Mouse (Mus musculus) G1E (cell line): ENCODE measurements at regions not wholly inside any gene's neighbourhood (a gene's known extent, or its start where the extent isn't known, plus 50 kb on each side); places are given as distances from the start of the nearest gene placed in this dataset.

Experiments used
- ATAC-seq: 2 replicates; pipeline ENCODE4 v1.8.0; 2016; ENCODE audit warnings: mild to moderate bottlenecking; ENCODE audit not compliant: insufficient number of reproducible peaks, poor library complexity, low FRiP score, severe bottlenecking; ENCODE audit errors: extremely low read depth
- DNase-seq: peaks from one replicate; pipeline ENCODE4 v3.0.0; 2012; ENCODE audit warnings: low spot score
- H3K27me3 ChIP-seq: 2 replicates; pipeline ENCODE4 v1.6.1; 2012; ENCODE audit warnings: mild to moderate bottlenecking, low read length, inconsistent platforms; ENCODE audit not compliant: insufficient read depth
- H3K36me3 ChIP-seq: replicated peaks from 2 replicates; pipeline ENCODE3; 2012; ENCODE audit warnings: mild to moderate bottlenecking, inconsistent platforms
- H3K4me1 ChIP-seq: 2 replicates; pipeline ENCODE4 v1.6.1; 2012; ENCODE audit warnings: low read depth, low read length, inconsistent platforms, mixed read lengths; ENCODE audit not compliant: insufficient read depth
- H3K4me3 ChIP-seq: 2 replicates; pipeline ENCODE4 v1.5.1; 2012; ENCODE audit warnings: low read depth, mild to moderate bottlenecking, inconsistent platforms, low read length, moderate library complexity, mixed read lengths
- H3K9me3 ChIP-seq: replicated peaks from 2 replicates; pipeline ENCODE4 v1.6.1; 2012; ENCODE audit warnings: inconsistent platforms
- CTCF ChIP-seq: IDR thresholded peaks from 2 replicates; pipeline ENCODE4 v1.5.1; 2012; ENCODE audit warnings: low read depth, low read length, inconsistent platforms, mixed read lengths
- GATA1 ChIP-seq: IDR thresholded peaks from 2 replicates; pipeline ENCODE4 v1.6.1; 2012; ENCODE audit warnings: borderline replicate concordance, low read length, inconsistent platforms, mixed read lengths
- GATA2 ChIP-seq: IDR thresholded peaks from 2 replicates; pipeline ENCODE4 v1.6.1; 2012; ENCODE audit warnings: low read depth, low read length, inconsistent platforms, borderline replicate concordance
- POLR2AphosphoS5 ChIP-seq: IDR thresholded peaks from 2 replicates; pipeline ENCODE4 v1.6.1; 2012; ENCODE audit warnings: low read depth, low read length, inconsistent platforms; ENCODE audit not compliant: insufficient replicate concordance
- TAL1 ChIP-seq: conservative IDR thresholded peaks from 2 replicates; pipeline ENCODE4 v1.6.1; 2012; ENCODE audit warnings: low read depth, low read length, inconsistent platforms, mixed read lengths

DNA sequence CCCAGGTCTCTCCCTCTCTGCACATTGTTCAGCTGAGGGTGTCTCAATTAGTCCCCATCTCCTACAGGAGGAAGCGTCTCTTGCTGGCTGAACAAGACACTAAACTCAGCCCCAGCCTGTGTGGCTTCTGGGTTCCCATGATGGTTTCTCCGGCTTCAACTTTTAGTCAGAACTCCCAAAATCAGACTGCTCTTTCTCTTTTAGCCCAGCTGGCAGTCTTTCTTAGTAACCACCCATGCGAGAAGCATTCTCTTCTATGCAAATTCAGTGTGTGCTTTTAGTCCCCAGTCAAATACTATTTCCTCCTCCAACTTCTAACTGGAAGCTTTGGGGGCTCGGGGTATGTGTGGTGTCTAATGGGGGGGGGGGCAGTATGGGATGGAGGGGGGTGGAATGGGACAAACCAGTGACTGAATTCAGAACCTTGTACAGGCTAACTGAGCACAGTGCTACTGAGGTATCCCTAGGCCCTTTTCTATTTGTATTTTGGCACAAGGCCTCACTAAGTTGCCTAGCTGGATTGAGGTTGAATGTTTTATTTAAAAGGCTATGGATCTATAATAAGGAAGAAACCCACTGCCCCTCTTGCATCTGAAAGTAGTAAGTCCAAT is 194.9 kb upstream of the Gm9833 start:
- no peak for ATAC-seq
- H3K36me3 ChIP-seq = no peaks in the 10 kb centered on the region
- no peak for TF ChIP-seq GATA2
- TF ChIP-seq POLR2AphosphoS5 = no peak
- no peak for TF ChIP-seq TAL1
- no peak for DNase-seq
- H3K27me3 ChIP-seq = peaks cover 11% of the 10 kb centered on the region
- H3K4me3 ChIP-seq = no peak overlapping the region
- no peaks in the 10 kb centered on the region for H3K4me1 ChIP-seq
- no peaks in the 10 kb centered on the region for H3K9me3 ChIP-seq

DNA sequence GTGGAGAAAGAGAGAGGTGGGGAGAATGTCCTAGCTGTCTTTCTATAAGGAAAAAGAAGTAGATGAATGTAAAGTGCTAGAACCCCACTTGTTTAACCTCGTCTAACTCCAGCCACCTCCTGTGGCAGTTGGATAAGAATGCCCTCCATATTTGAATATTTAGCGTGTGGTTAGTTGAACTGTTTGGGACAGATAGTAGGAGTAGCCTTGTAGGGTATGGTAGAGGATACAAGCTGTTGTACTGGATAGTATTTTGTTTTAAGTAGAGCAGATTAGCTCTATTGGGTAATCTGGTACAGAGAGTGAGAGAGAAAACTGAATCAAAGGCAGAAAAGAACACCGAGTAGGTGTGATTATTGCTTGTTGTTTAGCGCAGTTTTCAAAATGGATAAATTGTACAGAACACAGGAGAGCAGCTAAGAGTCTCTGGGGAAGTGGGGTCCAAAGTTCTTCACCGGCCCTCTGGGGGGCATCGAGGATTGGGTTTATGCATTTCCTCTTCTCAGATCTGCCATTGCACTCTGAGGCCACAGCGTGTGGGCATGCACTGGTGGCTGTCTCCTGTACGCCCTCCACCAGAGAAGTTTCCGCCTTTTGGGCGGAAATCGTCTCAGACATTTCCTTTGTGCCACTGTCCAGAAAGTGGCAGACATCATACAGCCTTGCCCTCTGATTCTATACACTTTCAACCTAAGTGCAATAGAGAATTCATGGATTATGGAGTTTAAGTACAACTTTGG is 192.3 kb upstream of the Gm9833 start:
- no peaks in the 10 kb centered on the region for H3K36me3 ChIP-seq
- no peak overlapping the region for H3K4me3 ChIP-seq
- H3K4me1 ChIP-seq = no peaks in the 10 kb centered on the region
- DNase-seq (no peak), ATAC-seq (no peak)
- H3K27me3 ChIP-seq = peaks cover 11% of the 10 kb centered on the region
- TF ChIP-seq POLR2AphosphoS5 = no peak
- TF ChIP-seq GATA2 = no peak
- H3K9me3 ChIP-seq = no peaks in the 10 kb centered on the region

DNA sequence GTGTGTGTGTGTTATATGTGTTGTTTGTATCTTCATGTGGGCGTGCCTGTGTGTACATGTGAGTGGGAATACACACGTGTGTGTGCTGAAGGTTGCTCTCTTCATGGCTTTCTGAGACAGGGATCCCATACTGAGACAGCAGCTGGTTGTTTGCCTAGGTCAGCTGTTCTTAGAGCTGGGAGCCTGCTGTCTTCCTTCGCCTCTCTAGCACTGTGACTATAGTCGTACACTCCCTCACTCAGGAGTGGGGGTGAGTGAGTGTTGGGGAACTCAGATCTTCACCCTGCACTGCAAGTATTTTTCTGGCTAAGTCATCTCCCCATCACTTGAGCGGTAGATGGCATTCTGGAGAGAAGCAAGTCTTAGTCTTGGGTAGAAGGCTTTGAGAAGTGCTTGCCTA is 191.6 kb upstream of the Gm9833 start:
- Histone ChIP-seq H3K4me3 (no peak overlapping the region), H3K36me3 (no peaks in the 10 kb centered on the region), H3K9me3 (no peaks in the 10 kb centered on the region), H3K4me1 (no peaks in the 10 kb centered on the region), H3K27me3 (peaks cover 10% of the 10 kb centered on the region)
- no peak for ATAC-seq
- no peak for DNase-seq
- TF ChIP-seq GATA2 (no peak), TAL1 (no peak), CTCF (no peak), POLR2AphosphoS5 (no peak), GATA1 (no peak)

DNA sequence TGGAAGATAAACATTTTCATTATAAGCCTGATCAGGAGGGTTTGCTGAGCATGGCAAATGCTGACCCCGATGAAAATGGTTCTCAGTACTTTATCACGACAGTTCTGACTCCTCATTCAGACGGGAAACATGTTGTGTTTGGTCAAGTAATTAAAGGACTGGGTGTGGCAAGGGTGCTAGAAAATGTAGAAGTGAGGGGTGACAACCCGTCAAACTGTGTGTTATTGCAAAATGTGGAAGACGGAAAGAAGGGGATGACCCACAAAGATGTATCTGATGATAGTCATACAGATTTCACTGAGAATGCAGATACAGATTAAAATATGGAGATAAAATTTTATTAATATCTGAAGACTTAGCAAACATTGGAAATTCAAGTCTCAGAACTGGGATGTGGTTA is 186.2 kb upstream of the Gm9833 start:
- Histone ChIP-seq H3K4me3 (no peak overlapping the region), H3K36me3 (no peaks in the 10 kb centered on the region), H3K27me3 (no peaks in the 10 kb centered on the region), H3K4me1 (no peaks in the 10 kb centered on the region), H3K9me3 (no peaks in the 10 kb centered on the region)
- no peak for TF ChIP-seq TAL1
- no peak for TF ChIP-seq POLR2AphosphoS5
- TF ChIP-seq GATA1 = no peak
- no peak for TF ChIP-seq GATA2
- TF ChIP-seq CTCF = no peak
- DNase-seq = no peak
- no peak for ATAC-seq

DNA sequence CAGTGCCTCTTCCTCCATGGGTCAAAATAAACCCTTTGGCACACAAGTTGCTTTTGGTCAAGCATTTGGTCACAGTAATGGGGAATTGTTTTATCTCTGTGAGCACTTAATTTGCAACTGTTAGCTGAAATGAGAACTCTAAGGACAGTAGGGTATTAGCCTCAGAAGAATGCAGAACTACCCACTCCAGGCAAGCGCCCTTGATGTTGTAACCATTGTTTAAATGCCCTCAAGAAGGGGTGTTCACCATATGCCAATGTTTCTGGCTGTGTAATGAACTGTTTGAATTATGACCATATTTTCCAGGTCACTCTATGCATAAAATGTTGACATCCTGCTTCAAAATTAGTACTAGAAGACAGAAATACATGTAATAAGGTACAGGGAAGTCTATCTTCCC is 174.6 kb upstream of the Gm9833 start:
- no peaks in the 10 kb centered on the region for H3K9me3 ChIP-seq
- no peak overlapping the region for H3K4me3 ChIP-seq
- H3K4me1 ChIP-seq = no peaks in the 10 kb centered on the region
- TF ChIP-seq POLR2AphosphoS5 (no peak), GATA1 (no peak), GATA2 (no peak), CTCF (no peak), TAL1 (no peak)
- H3K27me3 ChIP-seq = 0 out of 2 replicates have a peak, but pooled peaks cover 5% of the 10 kb centered on the region
- no peak for DNase-seq
- no peak for ATAC-seq
- H3K36me3 ChIP-seq = no peaks in the 10 kb centered on the region

DNA sequence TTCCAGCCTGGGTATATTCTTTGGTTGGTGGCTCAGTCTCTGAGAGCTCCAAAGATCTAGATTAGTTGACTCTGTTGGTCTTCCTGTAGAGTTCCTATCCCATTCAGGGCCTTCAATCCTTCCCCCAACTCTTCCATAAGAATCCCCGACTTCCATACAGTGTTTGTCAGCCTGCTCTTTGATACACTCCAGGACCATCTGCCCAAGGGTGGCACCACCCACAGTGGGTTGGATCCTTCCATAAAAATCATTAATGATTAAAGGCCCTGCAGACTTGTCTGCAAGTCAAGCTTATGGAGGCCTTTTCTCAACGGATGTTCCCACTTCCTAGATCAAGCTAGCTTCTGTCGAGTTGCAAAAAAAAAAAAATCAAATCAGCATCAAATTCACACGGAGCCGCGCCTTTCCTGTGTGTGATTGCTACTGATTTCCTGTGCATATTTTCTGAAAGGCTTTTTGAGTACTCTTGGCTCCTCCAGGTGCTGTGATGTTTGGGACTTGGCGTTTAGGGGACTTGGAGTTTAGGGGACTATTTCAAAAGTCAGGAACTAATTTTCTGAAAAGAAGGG is 171.3 kb upstream of the Gm9833 start:
- Histone ChIP-seq H3K9me3 (no peaks in the 10 kb centered on the region), H3K27me3 (0 out of 2 replicates have a peak, but pooled peaks cover 5% of the 10 kb centered on the region), H3K36me3 (no peaks in the 10 kb centered on the region), H3K4me3 (no peak overlapping the region), H3K4me1 (no peaks in the 10 kb centered on the region)
- ATAC-seq = no peak
- no peak for TF ChIP-seq CTCF
- no peak for TF ChIP-seq TAL1
- no peak for TF ChIP-seq GATA1
- TF ChIP-seq POLR2AphosphoS5 = no peak
- no peak for TF ChIP-seq GATA2
- no peak for DNase-seq
